Mouse (Mus musculus) bone marrow macrophage, adult 2 months (primary cell): ENCODE data around the gene Lrrc66.

Source experiments
- CTCF ChIP-seq: IDR thresholded peaks from 2 replicates; pipeline ENCODE4 v1.5.1; 2012; ENCODE audit warnings: low read depth, mild to moderate bottlenecking, low read length, moderate library complexity
- POLR2A ChIP-seq: IDR thresholded peaks from 2 replicates; pipeline ENCODE4 v1.6.1; 2012; ENCODE audit warnings: mild to moderate bottlenecking, low read depth, low read length, borderline replicate concordance

DNA sequence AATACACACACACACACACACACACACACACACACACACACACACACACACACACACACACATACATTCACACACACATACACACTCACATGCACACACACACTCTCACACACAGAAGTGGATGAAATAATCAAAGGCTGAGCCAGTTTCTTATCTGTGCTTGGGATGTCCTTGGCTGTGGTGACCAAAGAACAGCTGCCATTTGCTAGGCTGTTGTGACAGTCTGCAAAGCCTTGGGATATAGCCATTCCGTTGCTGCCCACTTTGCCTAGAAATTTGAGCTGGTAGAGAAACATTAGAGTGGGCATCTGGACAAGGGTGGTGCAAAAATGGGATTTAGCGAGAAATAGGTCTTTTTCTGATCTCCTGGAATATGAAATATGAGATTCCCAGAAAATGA, 32.3 kb downstream of the Lrrc66 start:
- no peak for TF ChIP-seq CTCF
- TF ChIP-seq POLR2A: no peak
